Mouse (Mus musculus) forebrain, postnatal 0 days (tissue): Measurements from ENCODE around the gene Ppargc1a. TPM values are rescaled to one million over a fixed set of nuclear protein-coding genes. Genes with fewer than 3 reads are reported as not detected.

Source experiments
- ATAC-seq: fragments of 200-750 bp; cut with Nextera tagmentation; 2 replicates; pipeline ENCODE4 v1.8.0; 2017; ENCODE audit warnings: mild to moderate bottlenecking, moderate library complexity
- DNase-seq: peaks from one replicate; pipeline ENCODE4 v3.0.0-alpha.2; 2015
- H3K27ac ChIP-seq: fragments of 300-500 bp; sonication (generic); 2 replicates; pipeline ENCODE4 v1.5.1; 2014; ENCODE audit warnings: low read depth, mild to moderate bottlenecking, antibody characterized with exemption, low read length, moderate library complexity, mixed read lengths
- H3K27me3 ChIP-seq: fragments of 300-500 bp; sonication (generic); 2 replicates; pipeline ENCODE4 v1.6.1; 2014; ENCODE audit warnings: mild to moderate bottlenecking, low read length, mixed read lengths; ENCODE audit not compliant: insufficient read depth
- H3K36me3 ChIP-seq: fragments of 300-500 bp; sonication (generic); 2 replicates; pipeline ENCODE4 v1.6.1; 2014; ENCODE audit warnings: mild to moderate bottlenecking, moderate library complexity; ENCODE audit not compliant: insufficient read depth
- H3K4me1 ChIP-seq: fragments of 300-500 bp; sonication (generic); 2 replicates; pipeline ENCODE4 v1.6.1; 2014; ENCODE audit warnings: antibody characterized with exemption; ENCODE audit not compliant: insufficient read depth
- H3K4me2 ChIP-seq: fragments of 300-500 bp; sonication (generic); 2 replicates; pipeline ENCODE4 v1.6.1; 2014; ENCODE audit warnings: low read depth, mild to moderate bottlenecking, moderate library complexity
- H3K4me3 ChIP-seq: fragments of 300-500 bp; sonication (generic); 2 replicates; pipeline ENCODE4 v1.5.1; 2014; ENCODE audit warnings: low read depth, low read length, mixed read lengths
- H3K9ac ChIP-seq: fragments of 300-500 bp; sonication (generic); 2 replicates; pipeline ENCODE4 v1.6.1; 2014; ENCODE audit warnings: mild to moderate bottlenecking
- H3K9me3 ChIP-seq: fragments of 300-500 bp; sonication (generic); 2 replicates; pipeline ENCODE4 v1.6.1; 2016; ENCODE audit warnings: low read length
- CTCF ChIP-seq: sonication (generic); IDR thresholded peaks from 2 replicates; pipeline ENCODE4 v1.5.1; 2016; ENCODE audit warnings: antibody characterized with exemption, control low read depth, low read depth
- WGBS: fragments of 180-500 bp; shearing (Covaris S2); extraction: QIAGEN DNeasy Blood & Tissue Kit; methylation state at CpG from one replicate; pipeline ENCODE4 v1.1.7; 2014; 5-methylcytosine and 5-hydroxymethylcytosine counted together
- polyA plus RNA-seq: library from polyadenylated mRNA; unstranded; fragments of >200 nt; fragmentation: Nextera tagmentation; extraction: Ambion mirVana; gene quantifications from 2 replicates; pipeline ENCODE4 v1.2.1, GENCODE M21; 2015
- total RNA-seq: library from RNA; depleted of rRNA; stranded (reverse); fragments of >200 nt; gene quantifications from 2 replicates; pipeline ENCODE4 v1.2.3, GENCODE M21; 2014

Gene Ppargc1a
- total and polyA plus RNA-seq, 2 experiments from 2014 or later = 10.4 to 13.7 TPM

DNA sequence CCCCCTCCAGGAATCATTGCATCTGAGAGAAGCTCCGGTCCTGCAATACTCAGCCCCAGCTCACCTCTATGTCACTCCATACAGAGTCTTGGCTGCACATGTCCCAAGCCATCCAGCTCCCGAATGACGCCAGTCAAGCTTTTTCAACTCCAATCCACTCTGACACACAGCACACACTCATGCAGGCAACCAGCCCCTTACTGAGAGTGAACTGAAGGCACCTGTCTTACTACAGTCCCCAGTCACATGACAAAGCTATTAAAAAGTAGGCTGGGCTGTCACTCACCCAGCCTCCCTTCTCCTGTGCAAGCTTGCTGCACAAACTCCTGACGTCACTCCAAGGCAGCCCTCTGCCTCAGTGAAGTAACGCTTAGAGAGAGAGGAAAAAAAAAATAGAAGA lies 13.9 kb downstream of the Ppargc1a start:
- ATAC-seq (peak; percentile 82), DNase-seq (peak; percentile 37)
- Histone ChIP-seq H3K9me3 (no peaks in the 10 kb centered on the region), H3K4me1 (peaks cover 3% of the 10 kb centered on the region; the same call in 1 of the 2 replicates), H3K36me3 (no peaks in the 10 kb centered on the region), H3K4me3 (peak overlapping the region; percentile 46), H3K27ac (peak overlapping the region; percentile 73; the same call in 1 of the 2 replicates), H3K9ac (0 out of 2 replicates have a peak overlapping the region, but pooled peaks have one; percentile 29), H3K4me2 (peak overlapping the region; percentile 63), H3K27me3 (no peaks in the 10 kb centered on the region)
- no peak for TF ChIP-seq CTCF
- 5% methylated on average over 5 of the region's 5 CpGs for WGBS

DNA sequence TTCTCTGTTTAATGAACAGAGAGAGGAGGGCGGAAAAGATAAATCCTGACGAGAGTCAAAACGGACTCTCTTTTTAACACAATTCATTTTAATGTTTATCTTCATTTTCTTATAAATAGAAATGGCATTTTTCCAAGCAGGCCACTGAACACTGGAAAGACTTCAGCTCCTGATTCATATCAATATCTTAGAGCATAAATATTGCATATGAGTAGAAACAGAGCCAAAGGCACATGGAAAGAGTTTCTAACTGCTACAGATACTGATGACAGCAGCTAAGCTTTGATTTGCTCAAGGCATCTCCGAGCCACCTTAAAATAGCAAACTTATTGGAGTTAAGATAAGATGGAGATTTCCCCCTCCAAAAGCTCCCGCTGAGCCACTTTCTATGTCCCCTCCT lies 14.3 kb downstream of the Ppargc1a start:
- no peak for TF ChIP-seq CTCF
- Histone ChIP-seq H3K36me3 (no peaks in the 10 kb centered on the region), H3K4me1 (peaks cover 3% of the 10 kb centered on the region; the same call in 1 of the 2 replicates), H3K4me2 (peak overlapping the region; percentile 63), H3K4me3 (peak overlapping the region; percentile 46), H3K27me3 (no peaks in the 10 kb centered on the region), H3K9me3 (no peaks in the 10 kb centered on the region), H3K9ac (peak overlapping the region; percentile 29; the same call in 1 of the 2 replicates), H3K27ac (peak overlapping the region; percentile 73; the same call in 1 of the 2 replicates)
- peak; percentile 32 for ATAC-seq
- WGBS = 1% methylated on average over 5 of the region's 5 CpGs
- peak; percentile 26 for DNase-seq

DNA sequence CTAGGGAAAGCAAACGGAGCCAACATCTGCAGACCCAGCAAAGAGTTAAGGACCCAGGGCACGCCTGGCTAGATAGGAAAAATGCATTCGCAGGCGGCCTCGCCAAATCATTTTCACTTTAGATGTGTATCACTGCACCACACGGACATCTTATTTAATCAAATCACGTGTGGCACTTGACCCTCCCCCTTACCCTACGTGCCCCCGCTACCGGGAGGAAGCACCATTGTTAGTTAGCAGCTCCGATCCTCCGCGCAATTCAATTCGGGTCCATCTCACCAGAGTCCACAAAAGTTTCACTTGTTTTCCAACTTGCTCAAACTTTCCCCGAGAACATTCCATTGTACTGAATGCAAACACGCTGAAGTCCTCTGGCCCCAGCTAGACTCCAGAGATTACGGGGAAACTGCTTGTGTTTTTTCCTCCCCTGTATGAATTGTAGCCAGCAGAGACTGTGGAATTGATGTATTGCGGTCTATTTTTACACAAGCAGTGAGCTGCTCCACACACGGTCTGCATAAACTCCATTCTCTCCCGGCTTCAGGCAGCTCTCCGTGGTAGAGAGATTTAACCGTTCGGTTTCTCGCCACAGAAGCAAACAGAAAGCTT lies 14.9 kb downstream of the Ppargc1a start:
- WGBS = under 1% methylated on average over 24 of the region's 24 CpGs
- peak overlapping the region; percentile 73 for H3K27ac ChIP-seq
- H3K27me3 ChIP-seq = no peaks in the 10 kb centered on the region
- ATAC-seq (peak; percentile 59), DNase-seq (peak; percentile 59)
- H3K4me2 ChIP-seq = peak overlapping the region; percentile 63
- H3K4me1 ChIP-seq = peaks cover 3% of the 10 kb centered on the region; the same call in 1 of the 2 replicates
- peak overlapping the region; percentile 46 for H3K4me3 ChIP-seq
- H3K9ac ChIP-seq = peak overlapping the region; percentile 48
- H3K9me3 ChIP-seq = no peaks in the 10 kb centered on the region
- no peak for TF ChIP-seq CTCF
- H3K36me3 ChIP-seq = no peaks in the 10 kb centered on the region

DNA sequence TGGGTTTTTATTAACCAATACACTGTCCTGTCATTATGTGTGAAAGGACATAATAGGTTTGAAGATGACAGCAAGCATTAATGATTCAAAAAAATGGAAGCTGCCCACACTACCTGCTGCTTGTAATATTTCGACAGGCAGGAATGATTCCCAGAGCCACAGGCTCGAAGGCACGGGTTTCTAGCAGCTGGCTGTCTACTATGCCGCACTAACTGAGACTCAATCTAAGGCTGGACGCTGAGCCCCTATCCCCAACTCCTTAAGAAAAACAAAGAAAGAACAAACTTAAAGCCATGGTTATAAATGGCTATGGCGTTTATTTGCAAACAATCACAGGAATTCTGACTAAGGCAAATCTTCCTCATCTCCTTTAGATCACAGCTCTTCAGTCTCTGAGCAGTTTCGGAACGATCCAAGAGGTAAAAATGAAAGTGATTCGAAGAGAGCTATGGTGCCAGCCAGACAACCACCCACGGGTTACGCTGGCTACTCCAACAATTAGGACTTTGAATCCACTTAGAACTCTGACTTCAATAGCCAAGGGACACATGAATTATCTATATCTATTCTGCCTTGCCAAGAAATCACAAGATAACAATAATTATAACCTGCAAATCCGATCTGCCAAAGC lies 15.6 kb downstream of the Ppargc1a start:
- 7% methylated on average over 12 of the region's 12 CpGs for WGBS
- Histone ChIP-seq H3K4me2 (peak overlapping the region; percentile 63), H3K27me3 (no peaks in the 10 kb centered on the region), H3K9me3 (no peaks in the 10 kb centered on the region), H3K27ac (peak overlapping the region; percentile 73), H3K36me3 (no peaks in the 10 kb centered on the region), H3K4me1 (peaks cover 3% of the 10 kb centered on the region; the same call in 1 of the 2 replicates), H3K4me3 (peak overlapping the region; percentile 46), H3K9ac (peak overlapping the region; percentile 48)
- DNase-seq = peak; percentile 52
- no peak for TF ChIP-seq CTCF
- ATAC-seq = no peak

DNA sequence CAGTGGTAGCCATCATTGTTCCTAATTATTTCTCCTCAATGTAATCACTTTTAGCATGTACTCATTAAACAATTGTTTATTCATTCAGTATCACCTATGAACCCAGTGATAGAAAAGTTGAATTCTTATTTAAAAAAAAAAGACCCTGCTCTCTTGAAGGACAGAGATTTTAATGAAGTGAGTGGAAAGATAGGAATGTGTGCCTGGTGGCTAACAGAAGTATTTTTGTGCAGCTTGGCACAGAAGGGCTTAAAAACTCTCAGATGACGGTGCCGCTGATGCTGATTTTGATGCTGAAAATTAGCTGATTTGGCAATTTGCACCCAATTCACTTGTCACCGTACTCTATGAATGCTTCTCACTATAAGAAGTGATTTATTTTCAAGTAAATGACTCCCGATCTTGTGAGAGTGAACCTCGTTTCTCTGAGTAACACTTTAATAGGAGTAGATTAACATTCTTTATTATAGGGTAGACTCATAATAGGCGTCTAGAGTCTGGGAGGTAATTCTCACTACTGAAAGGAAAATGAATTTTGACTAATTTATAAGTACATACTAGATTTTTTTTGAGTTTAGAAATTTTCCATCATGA lies 20.0 kb downstream of the Ppargc1a start:
- peak; percentile 70; the same call in 1 of the 2 replicates for ATAC-seq
- Histone ChIP-seq H3K27me3 (no peaks in the 10 kb centered on the region), H3K4me3 (no peak overlapping the region), H3K9me3 (no peaks in the 10 kb centered on the region), H3K9ac (no peak overlapping the region), H3K4me2 (no peak overlapping the region), H3K27ac (no peak overlapping the region), H3K4me1 (no peaks in the 10 kb centered on the region), H3K36me3 (no peaks in the 10 kb centered on the region)
- 25% methylated on average over 6 of the region's 6 CpGs for WGBS
- DNase-seq = peak; percentile 35
- no peak for TF ChIP-seq CTCF

DNA sequence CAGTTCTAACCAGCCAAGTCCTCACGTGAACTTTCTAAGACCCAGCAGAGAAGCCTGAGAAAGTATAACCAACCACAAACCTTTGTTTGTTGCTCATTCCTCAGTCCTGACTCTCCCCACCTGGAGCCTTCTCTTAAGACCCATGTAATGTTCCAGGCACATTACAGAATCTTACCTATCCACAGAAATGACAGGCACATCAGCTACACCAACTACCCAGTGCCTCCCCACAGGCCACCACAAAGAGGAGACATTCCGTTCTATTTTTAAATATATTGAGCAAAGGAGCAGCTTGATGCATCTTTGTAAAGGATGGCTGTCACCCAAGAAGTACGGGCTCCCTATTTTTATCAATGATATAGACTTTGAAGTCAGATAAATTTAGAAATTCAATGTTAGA lies 20.7 kb downstream of the Ppargc1a start:
- WGBS = 72% methylated on average over 3 of the region's 3 CpGs
- Histone ChIP-seq H3K27me3 (no peaks in the 10 kb centered on the region), H3K4me1 (no peaks in the 10 kb centered on the region)

More for the DNA sequence above, 20.7 kb downstream of the Ppargc1a start:
- H3K4me2 ChIP-seq = no peak overlapping the region
- TF ChIP-seq CTCF = no peak
- H3K36me3 ChIP-seq = no peaks in the 10 kb centered on the region
- no peak overlapping the region for H3K4me3 ChIP-seq
- no peak for DNase-seq
- no peak overlapping the region for H3K27ac ChIP-seq
- no peak overlapping the region for H3K9ac ChIP-seq
- no peak for ATAC-seq
- H3K9me3 ChIP-seq = no peaks in the 10 kb centered on the region
